Mouse (Mus musculus) cerebral cortex, adult 2 months (tissue): Measurements from ENCODE around the gene Pde1a.

ENCODE experiments used
- WGBS: fragments of 180-500 bp; shearing (Covaris S2); methylation state at CpG from one replicate; pipeline ENCODE4 v1.1.7; 2018; 5-methylcytosine and 5-hydroxymethylcytosine counted together

The Pde1a gene

DNA sequence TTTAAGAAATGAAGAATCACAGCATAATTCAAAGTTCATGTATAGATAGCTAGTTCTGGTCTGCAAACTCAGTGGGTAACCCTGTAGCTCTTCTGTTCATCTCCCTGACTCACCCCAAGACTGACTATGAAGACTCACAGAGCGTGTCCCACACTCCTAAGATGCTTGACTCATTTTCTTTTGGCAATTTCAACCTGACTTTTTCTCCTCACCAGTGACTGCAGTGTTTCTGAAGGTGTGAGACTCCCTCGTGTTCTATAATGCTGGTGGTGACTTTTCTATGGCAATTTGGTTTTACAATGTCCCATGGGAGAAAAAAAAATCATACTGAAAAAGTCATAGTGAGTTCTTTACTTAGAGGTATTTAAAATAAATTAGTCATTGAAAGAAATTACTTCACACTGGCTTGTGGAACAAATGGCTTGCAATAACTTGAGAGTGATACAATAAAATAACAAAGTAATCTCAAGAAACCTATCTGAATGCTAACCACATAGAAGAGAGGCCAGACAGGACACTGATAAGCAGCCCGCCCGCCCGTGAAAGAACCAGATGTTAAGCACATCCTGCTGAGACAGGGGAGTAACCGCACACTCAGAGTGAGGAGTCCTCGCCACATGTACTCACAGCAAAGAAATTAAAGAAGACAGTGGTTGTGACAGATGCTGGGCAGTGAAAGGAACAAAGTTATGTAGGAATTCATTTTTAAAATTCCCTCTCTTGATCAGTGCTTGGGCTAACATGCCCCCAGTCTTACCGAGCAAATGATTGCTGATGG, 183.2 kb downstream of the Pde1a start:
- WGBS = 67% methylated on average over 8 of the region's 8 CpGs

GRCm38 (mm10) chr2:79934660-79935059, 194.6 kb downstream of the Pde1a start:
- WGBS = 48% methylated on average over 5 of the region's 5 CpGs

DNA sequence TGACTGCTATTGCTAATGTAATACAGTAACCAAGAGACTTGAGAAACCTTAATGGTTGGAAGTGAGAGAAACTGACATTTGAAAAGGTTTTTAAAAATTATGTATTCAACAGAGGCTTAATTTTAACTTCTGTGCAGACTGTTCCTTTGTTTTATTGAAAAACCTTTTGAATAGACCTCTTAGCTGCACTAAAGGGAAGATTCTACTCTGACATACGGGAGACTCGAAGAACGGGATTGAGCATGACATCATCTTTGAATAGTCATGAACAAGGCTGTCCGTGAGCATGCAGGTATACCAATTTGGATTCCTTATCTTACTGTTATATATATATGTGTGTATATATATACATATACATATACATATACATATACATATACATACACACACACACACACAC, 207.9 kb downstream of the Pde1a start:
- WGBS = 75% methylated on average over 4 of the region's 4 CpGs

DNA sequence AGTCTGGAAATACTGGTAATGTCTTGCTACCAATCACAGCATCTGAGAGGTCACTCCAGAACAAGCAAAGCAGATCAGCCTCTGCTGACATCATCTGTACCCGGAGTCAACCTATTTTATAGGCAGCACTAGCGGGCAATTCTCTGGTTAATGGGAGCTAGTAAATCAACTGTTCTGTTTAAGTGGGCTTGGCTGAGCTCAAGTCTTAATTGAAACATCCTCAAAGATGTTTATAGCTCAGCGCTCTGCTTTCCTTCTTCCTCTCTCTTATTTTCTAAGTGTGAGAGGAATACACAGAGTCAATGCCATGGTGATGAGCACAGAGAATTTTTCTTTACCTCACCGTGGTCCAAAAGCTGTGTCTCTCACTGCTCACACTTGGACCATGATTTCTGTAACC, 208.8 kb downstream of the Pde1a start:
- WGBS = 75% methylated on average over 4 of the region's 4 CpGs

DNA sequence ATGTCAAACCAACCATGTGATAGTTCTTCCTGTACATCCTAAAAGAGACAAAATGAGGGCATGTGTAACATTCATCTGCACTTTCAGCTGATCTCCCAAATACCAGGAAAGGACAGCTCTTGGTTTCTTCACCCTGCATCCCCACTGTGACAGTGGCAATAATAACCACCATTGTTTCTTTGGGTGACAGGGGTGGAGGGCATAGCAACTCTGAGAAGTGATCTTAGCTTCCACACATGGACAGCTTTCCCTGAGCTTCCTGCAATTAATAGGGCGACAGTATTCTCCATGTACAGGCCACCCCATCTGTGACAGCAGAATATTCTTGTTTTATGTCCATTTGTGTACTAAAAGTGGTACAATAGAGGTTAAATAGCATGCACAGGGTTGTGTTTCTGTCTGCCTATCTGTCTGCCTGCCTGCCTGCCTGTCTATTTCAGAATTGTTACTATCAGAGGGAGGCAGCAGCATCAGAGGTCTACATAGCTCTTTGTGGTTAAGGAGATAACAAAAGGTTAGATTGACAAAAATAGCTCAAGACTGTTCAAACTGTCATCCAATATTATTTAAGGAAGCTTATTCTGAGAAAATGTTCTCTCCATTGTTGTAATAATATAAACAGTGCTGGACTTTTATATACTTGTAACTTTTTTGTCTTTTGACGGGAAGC, 227.3 kb downstream of the Pde1a start:
- 72% methylated on average over 2 of the region's 2 CpGs for WGBS

GRCm38 (mm10) chr2:79898522-79898921, 230.7 kb downstream of the Pde1a start:
- 85% methylated on average over 3 of the region's 3 CpGs for WGBS

DNA sequence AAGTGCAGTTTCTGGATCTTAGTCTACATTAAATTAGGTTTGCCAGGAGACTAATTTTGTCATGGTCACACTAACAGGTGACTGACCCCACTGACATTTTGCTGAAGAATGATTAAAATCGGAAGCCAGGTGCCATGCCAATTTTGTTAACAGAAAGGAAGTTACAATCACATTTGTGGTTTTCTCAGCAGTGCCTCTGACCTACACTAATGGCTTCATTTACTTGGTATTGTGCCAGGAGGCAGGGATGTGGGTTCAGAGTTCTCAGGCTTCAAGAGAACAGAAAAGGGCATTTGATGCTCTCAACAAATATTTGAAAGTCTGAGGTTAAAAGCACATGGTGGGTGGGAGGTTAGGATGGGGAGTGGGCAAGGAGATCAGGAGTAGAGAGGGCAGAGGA, 236.4 kb downstream of the Pde1a start:
- WGBS = 74% methylated on average over 1 of the region's 1 CpGs

DNA sequence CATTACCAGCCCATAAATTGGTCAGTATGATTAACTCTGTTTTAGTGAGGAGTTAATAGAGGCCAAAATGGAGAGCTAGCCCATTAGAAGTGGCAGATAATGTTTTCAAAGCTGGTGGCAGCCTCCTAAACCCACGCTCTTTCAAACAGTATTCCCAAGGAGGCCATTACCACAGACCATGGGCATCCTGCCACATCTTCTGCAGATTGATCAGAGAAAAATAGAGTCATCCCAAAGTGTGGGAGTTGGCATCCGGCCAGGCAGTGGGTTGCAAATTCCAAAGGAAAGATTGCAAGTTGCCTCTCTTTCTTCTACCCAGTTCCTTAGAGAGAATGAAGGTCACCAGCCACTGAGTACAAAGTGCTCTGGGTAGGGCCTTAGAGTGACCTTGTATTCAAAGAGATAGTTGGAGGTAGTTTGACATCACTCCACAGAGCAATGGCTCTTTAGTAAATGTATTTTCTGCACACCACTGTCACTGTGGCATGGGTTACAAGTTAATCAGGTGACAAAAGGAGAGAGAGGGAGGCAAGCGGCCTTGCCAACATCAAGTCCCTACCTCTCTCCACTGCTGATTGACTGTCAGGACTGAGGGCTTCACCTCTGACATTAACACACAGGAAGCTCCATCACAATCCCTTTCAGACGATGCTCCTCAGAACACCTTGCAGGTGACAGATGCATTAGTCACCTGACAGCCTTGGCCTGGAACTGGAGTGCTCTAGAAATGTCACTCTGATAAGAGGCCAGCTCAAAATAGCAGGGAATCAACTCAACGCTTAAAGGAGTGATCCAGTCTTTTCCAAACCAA, 237.3 kb downstream of the Pde1a start:
- WGBS = 69% methylated on average over 5 of the region's 5 CpGs

GRCm38 (mm10) chr2:79890726-79891125, 238.5 kb downstream of the Pde1a start:
- 93% methylated on average over 8 of the region's 8 CpGs for WGBS

GRCm38 (mm10) chr2:79883631-79884350, 245.5 kb downstream of the Pde1a start:
- 50% methylated on average over 6 of the region's 6 CpGs for WGBS

- WGBS = 60% methylated on average over 4 of the region's 4 CpGs
Observed at GRCm38 (mm10) chr2:79883210-79883609, 246.0 kb downstream of the Pde1a start.

DNA sequence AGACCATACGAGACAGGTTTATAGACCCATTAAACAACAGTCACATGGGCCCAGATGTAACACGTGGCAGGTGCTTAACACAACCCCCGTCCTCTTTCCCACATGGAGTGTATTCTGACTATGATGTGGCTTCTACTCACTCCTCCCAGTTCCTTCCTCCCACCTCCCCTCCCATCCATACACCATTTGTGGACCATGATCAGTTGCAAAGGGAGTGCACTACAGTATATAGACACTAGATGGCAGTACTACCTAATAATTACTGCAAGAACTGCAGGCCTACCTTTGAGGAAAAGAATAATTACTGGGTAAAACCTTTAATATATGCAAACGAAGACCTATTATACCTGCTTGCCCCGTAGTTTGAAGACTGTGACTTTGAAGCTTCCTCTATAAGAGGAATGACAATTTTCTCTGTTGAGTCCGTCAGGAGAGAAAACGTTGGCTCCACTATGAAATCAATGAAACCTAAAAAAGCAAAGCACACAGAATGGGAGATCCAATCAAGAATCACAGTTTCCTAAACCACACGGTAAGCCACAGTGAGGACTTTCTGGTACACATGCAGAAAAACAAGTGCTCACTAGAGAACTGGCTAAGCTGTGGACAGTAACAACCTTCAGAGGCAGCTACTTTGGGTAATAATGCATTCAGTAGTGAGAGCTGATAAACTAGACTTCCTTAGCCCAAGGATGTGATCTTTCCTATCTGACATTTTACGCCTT, 263.8 kb downstream of the Pde1a start:
- 29% methylated on average over 9 of the region's 9 CpGs for WGBS

DNA sequence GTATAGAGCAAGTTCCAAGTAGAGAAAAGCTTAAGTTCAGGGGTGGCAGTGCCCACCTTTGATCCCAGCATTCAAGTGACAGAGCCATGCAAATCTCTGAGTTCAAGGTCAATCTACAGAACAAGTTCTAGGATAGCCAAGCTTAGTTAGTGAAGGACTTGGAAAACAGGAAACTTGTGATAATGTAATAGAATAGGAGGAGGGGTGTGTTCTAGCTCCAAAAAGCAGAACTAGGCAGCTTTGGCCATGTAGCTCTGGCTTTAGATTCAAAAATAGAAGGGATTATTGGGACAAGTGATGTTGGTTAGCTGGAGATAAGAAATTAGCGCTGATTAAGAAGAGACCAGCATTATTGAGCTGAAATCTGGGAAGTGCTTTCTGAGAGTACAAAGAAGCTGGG, 272.4 kb downstream of the Pde1a start:
- WGBS = 93% methylated on average over 1 of the region's 1 CpGs

GRCm38 (mm10) chr2:79847396-79847795, 281.9 kb downstream of the Pde1a start:
- WGBS = 85% methylated on average over 13 of the region's 13 CpGs

GRCm38 (mm10) chr2:79839513-79839912, 289.7 kb downstream of the Pde1a start:
- WGBS = 71% methylated on average over 5 of the region's 5 CpGs

- 79% methylated on average over 6 of the region's 6 CpGs for WGBS
Observed at GRCm38 (mm10) chr2:79839090-79839489, 290.2 kb downstream of the Pde1a start.

DNA sequence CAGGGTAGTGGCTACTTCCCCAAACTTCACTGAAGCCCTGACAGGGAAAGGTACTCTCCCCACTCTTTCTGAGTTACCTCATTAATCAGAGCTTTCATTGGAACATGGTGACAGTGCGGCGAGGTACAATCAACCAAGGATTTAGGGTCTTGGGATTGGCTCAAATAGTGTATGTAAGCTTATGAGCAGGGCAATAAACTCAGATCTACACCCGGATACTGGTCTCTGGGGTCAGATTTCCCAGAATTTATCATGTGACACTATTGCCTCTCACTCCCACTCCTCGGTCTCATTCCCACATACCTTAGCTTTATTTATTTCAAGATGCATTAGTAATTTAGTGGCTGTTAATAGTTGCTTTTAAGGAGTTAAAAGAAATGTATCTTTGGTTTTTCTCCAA, 303.4 kb downstream of the Pde1a start:
- WGBS = 91% methylated on average over 4 of the region's 4 CpGs

GRCm38 (mm10) chr2:79819543-79819942, 309.7 kb downstream of the Pde1a start:
- 86% methylated on average over 3 of the region's 3 CpGs for WGBS

- 76% methylated on average over 3 of the region's 3 CpGs for WGBS
Observed at GRCm38 (mm10) chr2:79815708-79816484, 313.4 kb downstream of the Pde1a start.

- WGBS = 71% methylated on average over 7 of the region's 7 CpGs
Observed at GRCm38 (mm10) chr2:79798627-79799026, 330.6 kb downstream of the Pde1a start.
